Mouse (Mus musculus) layer of hippocampus, postnatal 10 days (tissue): ENCODE data around the gene Adgrl3. TPM values are rescaled to one million over a fixed set of nuclear protein-coding genes. Genes with fewer than 3 reads are reported as not detected.

Source experiments
- DNase-seq, 2 experiments: peaks; one replicate each; pipeline ENCODE4 v3.0.0; 2021; ENCODE audit warnings: low spot score in 2 of 2
- microRNA-seq, 2 experiments: library from miRNA; unstranded; fragments of <30 nt; microRNA quantifications; one replicate each; pipeline ENCODE4 v1.2.0; 2021
- total RNA-seq, 2 experiments: library from RNA; stranded (reverse); gene quantifications; 2 replicates each; pipeline ENCODE4 v1.2.3; 2021

The Adgrl3 gene
- total RNA-seq, 2 experiments from 2014 or later = 194 to 218 TPM

DNA sequence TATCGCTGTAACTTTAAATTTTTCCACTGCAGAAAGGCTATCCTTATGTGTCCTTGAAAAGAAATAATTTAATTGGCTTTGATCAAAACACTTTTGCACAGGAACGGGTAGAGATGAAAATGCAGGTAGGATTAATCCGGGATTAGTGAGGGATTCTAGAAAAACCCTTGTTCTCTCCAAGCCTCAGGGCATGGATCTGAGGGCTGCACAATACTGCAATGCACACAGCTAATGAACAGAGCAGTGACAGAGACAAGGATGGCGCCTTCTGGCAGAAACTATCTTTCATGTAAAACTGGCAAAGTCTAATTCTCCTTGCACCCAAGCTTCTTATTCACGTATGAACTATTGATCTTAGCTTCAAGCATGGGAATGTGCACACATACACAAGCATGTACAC is 791.0 kb downstream of the Adgrl3 start:
- DNase-seq = no peak

DNA sequence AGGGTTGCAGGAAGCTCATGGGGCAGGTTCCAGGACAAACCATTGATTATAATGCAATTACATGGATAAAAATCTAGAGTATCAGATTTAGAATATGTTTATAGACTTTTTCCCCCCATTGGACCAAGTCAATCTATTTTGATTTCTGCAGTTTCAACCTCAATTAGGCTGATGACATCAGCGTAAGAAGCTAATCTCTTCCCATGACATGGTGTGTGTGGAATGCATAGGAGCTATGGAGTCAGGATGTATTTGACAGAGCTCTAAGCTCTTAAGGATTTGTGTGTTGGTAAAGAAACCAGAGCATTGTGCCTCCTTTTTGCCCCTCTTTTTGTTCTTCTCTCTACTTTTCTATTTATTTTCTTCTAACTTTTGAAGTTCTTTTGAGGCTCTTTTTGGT is 812.1 kb downstream of the Adgrl3 start:
- no peak for DNase-seq

DNA sequence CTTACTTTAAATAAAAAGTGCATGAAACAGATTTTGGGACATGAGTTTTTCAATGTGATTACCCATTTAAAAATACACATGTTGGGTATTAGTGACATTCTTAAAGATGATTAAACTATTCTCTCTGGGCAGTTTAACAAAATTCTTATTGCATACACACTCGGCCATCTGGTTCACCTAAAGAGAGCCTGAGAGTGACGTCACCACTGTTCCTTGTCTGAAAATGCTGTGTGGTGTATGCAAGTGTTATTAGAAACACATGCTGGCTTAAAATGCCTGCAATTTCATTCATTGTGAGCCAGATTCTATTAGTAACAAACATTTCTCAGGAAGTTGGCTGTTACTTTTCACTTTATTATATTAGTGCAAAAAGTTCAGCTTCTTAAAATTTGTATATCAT is 812.7 kb downstream of the Adgrl3 start:
- DNase-seq = no peak

DNA sequence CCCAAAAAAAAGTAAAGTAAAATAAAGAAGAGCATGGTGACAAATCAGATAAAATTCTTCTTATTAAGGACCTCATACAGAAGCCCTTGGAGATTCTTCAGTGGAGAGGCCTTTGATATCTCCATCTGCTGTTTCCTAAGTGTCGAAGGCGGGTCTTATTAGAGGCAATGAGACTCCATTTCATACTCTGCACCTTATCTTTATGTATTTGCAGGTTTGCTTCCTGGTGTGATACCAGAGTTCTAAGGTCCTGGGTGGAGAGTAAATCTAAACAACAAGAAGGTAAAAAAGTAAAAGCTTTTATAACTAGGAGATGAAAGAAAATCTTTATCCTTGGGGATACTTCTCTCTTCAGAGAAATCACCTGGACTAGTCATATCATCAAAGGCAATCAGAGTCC is 817.9 kb downstream of the Adgrl3 start:
- no peak for DNase-seq

DNA sequence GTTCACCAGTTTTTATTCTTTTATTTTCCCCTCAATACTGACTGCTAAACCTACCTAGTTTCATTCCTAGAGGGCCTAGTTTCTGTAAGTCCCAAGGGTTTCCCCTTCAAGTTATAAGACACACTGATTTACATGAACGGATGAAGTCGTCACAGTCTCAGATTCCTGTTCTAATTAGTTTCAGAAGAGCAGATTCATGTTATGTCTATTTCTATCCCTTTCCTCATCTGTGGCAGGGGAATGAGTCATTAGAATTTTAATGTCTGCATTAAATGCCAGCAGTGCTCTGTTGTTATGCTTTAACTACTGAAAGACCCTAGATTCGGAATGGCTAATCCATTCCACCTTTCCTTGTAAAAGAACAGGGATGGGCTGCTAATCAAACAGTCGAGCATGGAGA is 823.9 kb downstream of the Adgrl3 start:
- no peak for DNase-seq

DNA sequence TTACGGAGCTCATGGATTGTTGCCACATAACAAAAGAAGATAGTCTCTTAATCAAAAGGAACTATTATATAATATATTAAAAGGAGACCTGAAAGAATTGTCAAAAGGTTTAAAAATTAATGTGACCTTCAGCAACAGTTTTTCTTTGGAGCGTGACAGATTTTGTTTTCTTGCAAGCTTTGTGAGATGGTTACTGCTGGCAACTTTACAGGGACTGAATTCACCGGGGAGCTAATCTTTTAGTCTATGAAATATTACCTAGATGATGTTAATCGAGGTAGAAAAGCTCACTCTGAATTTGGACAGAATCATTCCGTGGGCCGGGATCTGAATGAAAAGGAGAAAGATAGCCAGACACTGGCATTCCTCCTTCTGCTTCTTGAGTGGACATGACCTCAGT is 850.4 kb downstream of the Adgrl3 start:
- no peak for DNase-seq

Small RNAs within 50 kb of the gene (microRNA-seq; reads per million reads assigned to microRNA genes)
- 0 reads per million in 2 experiments for gene Gm22048
